Mouse (Mus musculus) megakaryocyte, embryonic 14.5 days (primary cell): ENCODE data around the gene Tbxa2r.

ENCODE experiments used
- FLI1 ChIP-seq: IDR thresholded peaks from 2 replicates; pipeline ENCODE4 v1.6.1; 2012; ENCODE audit warnings: low read length, inconsistent platforms, mixed read lengths
- GATA1 ChIP-seq: IDR thresholded peaks from 3 replicates; pipeline ENCODE4 v1.6.1; 2012; ENCODE audit warnings: mixed read lengths, low read length, inconsistent platforms, borderline replicate concordance

GRCm38 (mm10) chr10:81328386-81328785 lies at the start of gene Tbxa2r:
- no peak for TF ChIP-seq GATA1
- no peak for TF ChIP-seq FLI1
